Mouse (Mus musculus) heart, embryonic 11.5 days (tissue): Measurements from ENCODE around the gene Pf4. TPM values are rescaled to one million over a fixed set of nuclear protein-coding genes. Genes with fewer than 3 reads are reported as not detected.

Experiments used
- ATAC-seq: fragments of 200-750 bp; cut with Nextera tagmentation; replicated peaks from 2 replicates; pipeline ENCODE4 v1.8.0; 2017; ENCODE audit warnings: moderate library complexity; ENCODE audit not compliant: insufficient number of reproducible peaks, low FRiP score, low TSS enrichment
- H3K27ac ChIP-seq: fragments of 300-500 bp; sonication (generic); 2 replicates; pipeline ENCODE4 v1.5.1; 2014; ENCODE audit warnings: mild to moderate bottlenecking, low read depth, low read length
- H3K27me3 ChIP-seq: fragments of 300-500 bp; sonication (generic); 2 replicates; pipeline ENCODE4 v1.6.1; 2014; ENCODE audit warnings: mild to moderate bottlenecking, low read length, mixed read lengths; ENCODE audit not compliant: control insufficient read depth, insufficient read depth
- H3K36me3 ChIP-seq: fragments of 300-500 bp; sonication (generic); 2 replicates; pipeline ENCODE4 v1.6.1; 2014; ENCODE audit warnings: mild to moderate bottlenecking, low read length, moderate library complexity, mixed read lengths; ENCODE audit not compliant: control insufficient read depth, insufficient read depth
- H3K4me1 ChIP-seq: fragments of 300-500 bp; sonication (generic); 2 replicates; pipeline ENCODE4 v1.6.1; 2014; ENCODE audit warnings: low read length; ENCODE audit not compliant: control insufficient read depth, insufficient read depth
- H3K4me2 ChIP-seq: fragments of 300-500 bp; sonication (generic); 2 replicates; pipeline ENCODE4 v1.6.1; 2014; ENCODE audit warnings: mild to moderate bottlenecking, moderate library complexity
- H3K4me3 ChIP-seq: fragments of 300-500 bp; sonication (generic); 2 replicates; pipeline ENCODE4 v1.5.1; 2014; ENCODE audit warnings: low read depth, low read length
- H3K9ac ChIP-seq: fragments of 300-500 bp; sonication (generic); 2 replicates; pipeline ENCODE4 v1.6.1; 2014; ENCODE audit warnings: mild to moderate bottlenecking, low read depth, low read length, moderate library complexity
- H3K9me3 ChIP-seq: fragments of 300-500 bp; sonication (generic); replicated peaks from 2 replicates; pipeline ENCODE4 v1.6.1; 2016; ENCODE audit warnings: low read length; ENCODE audit not compliant: control insufficient read depth
- WGBS: fragments of 180-500 bp; shearing (Covaris S2); extraction: QIAGEN DNeasy Blood & Tissue Kit; methylation state at CpG from one replicate; pipeline ENCODE4 v1.1.7; 2014; ENCODE audit not compliant: insufficient replicate concordance; 5-methylcytosine and 5-hydroxymethylcytosine counted together
- polyA plus RNA-seq: library from polyadenylated mRNA; unstranded; fragments of >200 nt; fragmentation: Nextera tagmentation; extraction: Ambion mirVana; gene quantifications from 2 replicates; pipeline ENCODE4 v1.2.1, GENCODE M21; 2014

Pf4 gene
- polyA plus RNA-seq, 1 experiment from 2014 or later = 125 TPM

GRCm38 (mm10) chr5:90760303-90760702 is 11.9 kb upstream of the Pf4 start:
- 45% methylated on average over 4 of the region's 4 CpGs for WGBS
- Histone ChIP-seq H3K4me2 (no peak overlapping the region), H3K4me3 (no peak overlapping the region), H3K9me3 (no peaks in the 10 kb centered on the region), H3K4me1 (0 out of 2 replicates have a peak, but pooled peaks cover 8% of the 10 kb centered on the region), H3K36me3 (no peaks in the 10 kb centered on the region), H3K9ac (no peak overlapping the region), H3K27me3 (peaks cover 13% of the 10 kb centered on the region), H3K27ac (no peak overlapping the region)
- no peak for ATAC-seq

GRCm38 (mm10) chr5:90760844-90761243 is 11.4 kb upstream of the Pf4 start:
- no peak for ATAC-seq
- 90% methylated on average over 2 of the region's 2 CpGs for WGBS
- H3K4me3 ChIP-seq = no peak overlapping the region
- no peak overlapping the region for H3K4me2 ChIP-seq
- 0 out of 2 replicates have a peak, but pooled peaks cover 8% of the 10 kb centered on the region for H3K4me1 ChIP-seq
- H3K36me3 ChIP-seq = no peaks in the 10 kb centered on the region
- no peak overlapping the region for H3K9ac ChIP-seq
- H3K27me3 ChIP-seq = peaks cover 13% of the 10 kb centered on the region
- no peaks in the 10 kb centered on the region for H3K9me3 ChIP-seq
- no peak overlapping the region for H3K27ac ChIP-seq

- Histone ChIP-seq H3K27ac (no peak overlapping the region), H3K9me3 (no peaks in the 10 kb centered on the region), H3K27me3 (peaks cover 13% of the 10 kb centered on the region), H3K4me2 (no peak overlapping the region), H3K4me1 (0 out of 2 replicates have a peak, but pooled peaks cover 8% of the 10 kb centered on the region), H3K36me3 (no peaks in the 10 kb centered on the region), H3K9ac (no peak overlapping the region), H3K4me3 (no peak overlapping the region)
- ATAC-seq = no peak
- WGBS = 82% methylated on average over 3 of the region's 3 CpGs
These were observed 10.4 kb upstream of the Pf4 start for GRCm38 (mm10) chr5:90761834-90762233.

- Histone ChIP-seq H3K27ac (no peak overlapping the region), H3K4me2 (no peak overlapping the region), H3K4me3 (no peak overlapping the region), H3K36me3 (no peaks in the 10 kb centered on the region), H3K4me1 (0 out of 2 replicates have a peak, but pooled peaks cover under 1% of the 10 kb centered on the region), H3K27me3 (peaks cover 9% of the 10 kb centered on the region), H3K9ac (no peak overlapping the region), H3K9me3 (no peaks in the 10 kb centered on the region)
- 78% methylated on average over 12 of the region's 12 CpGs for WGBS
- ATAC-seq = no peak
These were observed 8.1 kb upstream of the Pf4 start for GRCm38 (mm10) chr5:90763912-90764665.

- H3K9me3 ChIP-seq = no peaks in the 10 kb centered on the region
- no peaks in the 10 kb centered on the region for H3K4me1 ChIP-seq
- no peak for ATAC-seq
- H3K36me3 ChIP-seq = no peaks in the 10 kb centered on the region
- no peak overlapping the region for H3K27ac ChIP-seq
- no peaks in the 10 kb centered on the region; the same call in 1 of the 2 replicates for H3K27me3 ChIP-seq
- no peak overlapping the region for H3K4me2 ChIP-seq
- WGBS = 47% methylated on average over 8 of the region's 8 CpGs
- H3K4me3 ChIP-seq = no peak overlapping the region
- H3K9ac ChIP-seq = no peak overlapping the region
These were observed 6.2 kb upstream of the Pf4 start for GRCm38 (mm10) chr5:90765821-90766606.

GRCm38 (mm10) chr5:90768218-90768617 is 4.0 kb upstream of the Pf4 start, which contains the start of gene Ppbp:
Gene Ppbp, plus strand, starts transcription at chr5:90768518.
- H3K9ac ChIP-seq = no peak within 1 kb of the TSS
- H3K4me2 ChIP-seq = no peak within 1 kb of the TSS
- ATAC-seq = no peak
- 47% methylated on average over 3 of the region's 3 CpGs for WGBS
- H3K36me3 ChIP-seq = no peaks in the 10 kb centered on the region
- H3K27ac ChIP-seq = no peak within 1 kb of the TSS
- no peak within 1 kb of the TSS for H3K4me3 ChIP-seq
- H3K9me3 ChIP-seq = no peaks in the 10 kb centered on the region
- H3K4me1 ChIP-seq = peaks cover 2% of the 10 kb centered on the region; the same call in 1 of the 2 replicates
- no peaks in the 10 kb centered on the region for H3K27me3 ChIP-seq

- Histone ChIP-seq H3K9me3 (no peaks in the 10 kb centered on the region), H3K4me1 (peaks cover 2% of the 10 kb centered on the region; the same call in 1 of the 2 replicates), H3K36me3 (no peaks in the 10 kb centered on the region), H3K4me2 (no peak overlapping the region), H3K9ac (no peak overlapping the region), H3K27ac (no peak overlapping the region), H3K27me3 (no peaks in the 10 kb centered on the region), H3K4me3 (no peak overlapping the region)
- WGBS = 88% methylated on average over 3 of the region's 3 CpGs
- ATAC-seq = no peak
These were observed 866 bp upstream of the Pf4 start for GRCm38 (mm10) chr5:90771369-90771768.

- Histone ChIP-seq H3K36me3 (no peaks in the 10 kb centered on the region), H3K27ac (no peak overlapping the region), H3K9me3 (no peaks in the 10 kb centered on the region), H3K27me3 (no peaks in the 10 kb centered on the region), H3K9ac (no peak overlapping the region), H3K4me3 (no peak overlapping the region), H3K4me1 (peaks cover 2% of the 10 kb centered on the region; the same call in 1 of the 2 replicates), H3K4me2 (no peak overlapping the region)
- no peak for ATAC-seq
- 62% methylated on average over 5 of the region's 5 CpGs for WGBS
These were observed 3.3 kb downstream of the Pf4 start for GRCm38 (mm10) chr5:90775562-90775961.
